Mouse (Mus musculus) CH12.LX (cell line): ENCODE results near the gene Map1a.

ENCODE experiments used
- CHD1 ChIP-seq: IDR thresholded peaks from 2 replicates; pipeline ENCODE4 v1.6.1; 2012; ENCODE audit warnings: low read depth, low read length, improper control_type of control experiment, inconsistent platforms
- CTCF ChIP-seq, 2 experiments: IDR thresholded peaks in 1 of 2; conservative IDR thresholded peaks in 1 of 2; 2 replicates each; pipeline ENCODE4 v1.5.1; 2011 to 2012; ENCODE audit warnings: low read depth in 2 of 2, low read length in 2 of 2, improper control_type of control experiment in 1 of 2, inconsistent platforms in 1 of 2, mild to moderate bottlenecking in 1 of 2, moderate library complexity in 1 of 2
- ELF1 ChIP-seq: IDR thresholded peaks from 2 replicates; pipeline ENCODE4 v1.6.1; 2014; ENCODE audit warnings: low read depth, mild to moderate bottlenecking, inconsistent platforms, low read length, improper control_type of control experiment
- IRF4 ChIP-seq: IDR thresholded peaks from 2 replicates; pipeline ENCODE4 v1.6.1; 2014; ENCODE audit warnings: low read depth, mild to moderate bottlenecking, inconsistent platforms, low read length, improper control_type of control experiment
- MYC ChIP-seq: IDR thresholded peaks from 2 replicates; pipeline ENCODE4 v1.6.1; 2011; ENCODE audit warnings: low read depth, mild to moderate bottlenecking, improper control_type of control experiment, low read length
- NELFE ChIP-seq: IDR thresholded peaks from 2 replicates; pipeline ENCODE4 v1.6.1; 2011; ENCODE audit warnings: low read depth, low read length, improper control_type of control experiment
- POLR2A ChIP-seq: IDR thresholded peaks from 2 replicates; pipeline ENCODE4 v1.6.1; 2011; ENCODE audit warnings: low read depth, mild to moderate bottlenecking, improper control_type of control experiment, low read length
- RAD21 ChIP-seq: IDR thresholded peaks from 2 replicates; pipeline ENCODE4 v1.6.1; 2011; ENCODE audit warnings: low read depth, mild to moderate bottlenecking, low read length, improper control_type of control experiment, moderate library complexity
- RCOR1 ChIP-seq: conservative IDR thresholded peaks from 2 replicates; pipeline ENCODE4 v1.6.1; 2012; ENCODE audit warnings: low read depth, mild to moderate bottlenecking, inconsistent platforms, low read length, improper control_type of control experiment

- TF ChIP-seq CTCF (conservative IDR thresholded peaks at IDR 0.05 in 1 of 2, IDR thresholded peaks at IDR 0.05 in 1 of 2; ENCODE audit: low read depth in 2 of 2, low read length in 2 of 2) = no peak
- no peak for TF ChIP-seq RCOR1
- no peak for TF ChIP-seq ELF1
- no peak for TF ChIP-seq CHD1
- no peak for TF ChIP-seq POLR2A
- TF ChIP-seq NELFE = no peak
- no peak for TF ChIP-seq IRF4
- TF ChIP-seq MYC = no peak
- TF ChIP-seq RAD21 = no peak
Observed at GRCm38 (mm10) chr2:121358381-121358780, 69.0 kb downstream of the Map1a start.
